Mouse (Mus musculus): ENCODE data around the gene Fgd5.

The Fgd5 gene

GRCm38 (mm10) chr6:91996072-91996471 is 17.4 kb downstream of the Fgd5 start:
- no peak for TF ChIP-seq GATA4 (IDR thresholded peaks at IDR 0.05; ENCODE audit: insufficient replicate concordance, low read length)

DNA sequence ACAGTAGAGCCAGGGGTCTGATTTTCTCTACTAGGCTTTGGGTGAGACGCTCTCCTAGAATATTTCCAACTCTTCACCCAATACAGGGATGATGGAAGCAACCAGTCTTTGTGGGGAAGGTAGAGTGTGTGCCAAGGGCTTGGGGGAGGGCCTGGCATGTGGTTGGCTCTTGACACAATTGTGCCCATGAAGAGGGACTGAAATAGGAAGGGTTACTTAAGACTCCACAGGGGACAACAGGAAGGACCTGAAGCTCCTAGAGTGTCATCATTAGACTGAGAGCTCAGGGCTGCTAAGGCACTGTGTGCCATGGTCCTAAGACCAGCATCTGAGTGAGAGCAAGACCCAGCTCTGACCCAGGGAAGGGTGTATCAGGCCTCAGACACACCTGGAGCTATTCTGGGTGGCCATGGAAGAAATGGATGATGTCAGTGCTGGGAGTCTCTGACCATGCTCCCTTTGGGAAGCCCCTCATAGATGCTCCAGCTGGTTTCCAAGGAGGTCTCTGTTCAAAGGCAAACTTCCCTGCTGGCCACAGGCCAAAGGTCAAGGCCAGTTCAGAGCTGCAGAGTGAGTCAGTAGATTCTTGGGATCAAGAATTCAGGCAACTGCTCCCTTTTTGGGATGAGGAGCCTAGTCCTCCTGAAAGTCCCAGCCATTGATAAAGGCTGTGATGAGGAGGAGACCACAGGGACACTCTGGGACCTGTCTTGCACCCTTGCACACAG is 24.0 kb downstream of the Fgd5 start:
- TF ChIP-seq GATA4 (IDR thresholded peaks at IDR 0.05; ENCODE audit: insufficient replicate concordance, low read length) = no peak

DNA sequence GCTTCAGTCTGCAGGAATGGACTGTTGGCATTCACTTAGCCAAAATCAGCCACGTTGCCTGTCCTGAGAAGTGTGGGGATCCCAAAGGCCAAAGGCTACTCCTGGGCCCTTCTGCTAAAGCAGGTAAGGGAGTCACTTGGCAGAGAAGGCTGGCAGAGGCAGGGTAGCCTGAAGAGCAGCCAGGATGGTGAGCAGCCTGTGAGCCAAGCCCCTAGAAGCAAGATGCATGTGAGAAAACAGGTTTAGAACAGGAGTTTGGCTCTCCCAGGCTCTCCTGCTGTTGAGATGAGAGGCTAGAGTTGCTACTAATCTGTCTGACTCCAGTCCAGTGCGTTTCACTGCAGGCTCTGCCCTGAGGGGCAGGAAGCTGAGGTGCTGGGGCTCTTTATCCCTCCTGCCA is 25.0 kb downstream of the Fgd5 start:
- no peak for TF ChIP-seq GATA4 (IDR thresholded peaks at IDR 0.05; ENCODE audit: insufficient replicate concordance, low read length)

DNA sequence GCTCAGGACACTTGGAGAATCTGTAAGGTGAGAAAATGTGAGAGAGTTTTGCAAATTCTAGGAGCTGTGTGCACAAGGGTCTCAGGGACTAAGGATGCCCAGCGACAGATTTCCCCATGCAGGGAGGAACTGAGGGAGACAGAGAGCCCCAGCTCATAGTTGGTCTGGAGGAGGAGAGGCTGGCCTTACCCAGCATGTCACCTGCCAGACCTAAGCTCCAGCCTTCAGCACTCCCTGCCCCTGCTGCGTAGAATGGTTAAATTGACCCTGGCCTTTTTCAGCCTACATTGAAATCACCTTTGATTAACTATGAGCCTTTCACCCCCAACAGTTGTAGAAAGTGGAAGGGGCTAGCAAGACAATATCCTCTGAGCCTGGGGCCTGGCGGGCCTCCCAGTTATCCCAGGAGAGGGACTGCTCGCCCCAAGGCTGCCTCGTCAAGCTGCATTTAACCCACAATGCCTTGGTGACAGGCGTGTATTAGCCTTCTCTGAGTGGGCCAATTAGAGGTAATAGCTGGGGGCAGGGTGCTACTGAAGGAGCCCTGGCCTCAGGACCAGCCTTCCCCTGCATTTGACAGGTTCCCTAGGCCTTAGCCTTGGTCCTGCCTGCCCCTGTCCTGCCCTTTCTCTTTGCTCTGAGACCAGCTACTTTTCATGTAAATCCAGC is 25.6 kb downstream of the Fgd5 start:
- TF ChIP-seq GATA4 (IDR thresholded peaks at IDR 0.05; ENCODE audit: insufficient replicate concordance, low read length) = no peak

GRCm38 (mm10) chr6:92004806-92005205 is 26.1 kb downstream of the Fgd5 start:
- no peak for TF ChIP-seq GATA4 (IDR thresholded peaks at IDR 0.05; ENCODE audit: insufficient replicate concordance, low read length)

DNA sequence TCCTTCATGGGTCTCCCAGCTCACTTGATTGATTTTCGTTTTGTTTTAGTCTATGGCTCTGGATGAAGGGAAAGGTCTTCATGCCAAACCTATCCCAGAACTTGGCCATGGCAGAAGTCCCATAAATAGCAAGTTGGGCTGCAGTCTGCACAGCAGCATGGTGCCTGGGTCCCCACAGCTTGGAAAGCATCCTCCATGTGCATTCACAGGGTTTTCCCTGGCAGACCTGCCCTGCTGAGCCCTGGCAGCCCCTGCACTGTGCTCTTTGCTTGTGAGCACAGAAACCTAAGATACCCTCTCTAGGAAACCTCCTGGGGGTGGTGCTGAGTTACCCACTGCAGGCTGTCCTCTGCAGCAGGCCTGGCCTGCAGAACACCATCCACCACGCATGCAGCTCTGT is 32.2 kb downstream of the Fgd5 start:
- TF ChIP-seq GATA4 (IDR thresholded peaks at IDR 0.05; ENCODE audit: insufficient replicate concordance, low read length) = no peak

DNA sequence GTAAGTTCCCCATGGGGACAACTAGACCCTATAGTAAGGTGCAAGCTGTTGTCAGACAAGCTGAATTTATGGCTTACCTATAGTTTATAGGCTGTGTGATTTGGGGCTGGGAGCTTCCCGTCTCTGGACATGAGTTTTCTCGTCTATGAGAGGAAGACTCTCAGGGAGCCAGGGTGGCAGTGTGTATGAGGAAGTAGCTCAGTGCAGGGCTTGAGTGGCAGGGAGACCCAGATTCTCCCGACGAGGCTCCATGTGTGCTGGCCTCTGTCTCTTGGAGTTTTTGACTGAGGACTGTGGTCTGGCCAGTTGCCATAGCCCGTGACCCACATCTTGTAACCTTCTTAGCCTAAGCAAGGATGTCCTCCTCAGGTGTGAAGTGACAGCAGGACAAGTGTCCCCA is 33.7 kb downstream of the Fgd5 start:
- TF ChIP-seq GATA4 (IDR thresholded peaks at IDR 0.05; ENCODE audit: insufficient replicate concordance, low read length) = no peak

GRCm38 (mm10) chr6:92013035-92013434 is 34.4 kb downstream of the Fgd5 start:
- no peak for TF ChIP-seq GATA4 (IDR thresholded peaks at IDR 0.05; ENCODE audit: insufficient replicate concordance, low read length)

- no peak for TF ChIP-seq GATA4 (IDR thresholded peaks at IDR 0.05; ENCODE audit: insufficient replicate concordance, low read length)
Measured at GRCm38 (mm10) chr6:92013620-92014019, 34.9 kb downstream of the Fgd5 start.

- TF ChIP-seq GATA4 (IDR thresholded peaks at IDR 0.05; ENCODE audit: insufficient replicate concordance, low read length) = no peak
Measured at GRCm38 (mm10) chr6:92014936-92015335, 36.3 kb downstream of the Fgd5 start.

DNA sequence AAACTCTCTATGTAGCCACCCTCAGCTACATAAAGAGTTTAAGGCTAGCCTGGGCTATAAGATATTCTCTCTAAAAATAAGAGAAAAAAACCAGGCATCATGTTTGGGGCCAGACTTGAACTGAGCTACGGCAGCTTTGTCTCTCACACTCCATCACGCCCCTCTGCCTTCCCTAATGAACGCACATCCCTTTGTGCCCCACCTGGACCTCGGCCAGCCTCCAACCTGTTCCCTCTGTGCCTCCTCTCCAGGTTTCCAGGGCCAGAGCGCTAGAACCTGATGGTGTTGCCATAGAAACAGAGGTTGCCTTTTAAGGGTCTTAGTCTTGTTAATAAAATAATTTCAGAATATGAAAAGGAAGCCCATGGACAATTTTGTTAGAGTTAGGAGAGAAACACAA is 37.2 kb downstream of the Fgd5 start:
- no peak for TF ChIP-seq GATA4 (IDR thresholded peaks at IDR 0.05; ENCODE audit: insufficient replicate concordance, low read length)

DNA sequence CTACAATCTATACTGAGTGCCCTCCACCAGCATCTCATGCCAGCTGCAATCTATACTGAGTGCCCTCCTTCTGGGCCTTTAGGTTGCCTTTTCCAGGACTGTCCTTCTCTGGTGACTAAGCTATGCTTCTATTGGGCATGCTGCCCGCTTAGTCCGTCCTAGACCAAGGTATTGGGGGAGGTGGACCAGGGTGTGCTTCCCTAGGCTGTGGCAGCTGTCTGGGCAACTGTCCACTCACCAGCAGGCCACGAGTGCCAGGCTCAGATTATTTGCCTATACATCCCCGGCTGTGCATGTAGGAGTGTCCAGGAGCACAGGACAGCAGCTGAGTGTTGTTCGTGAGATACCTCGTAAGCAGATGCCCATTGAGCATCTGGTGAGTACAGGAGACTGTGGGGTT is 38.1 kb downstream of the Fgd5 start:
- no peak for TF ChIP-seq GATA4 (IDR thresholded peaks at IDR 0.05; ENCODE audit: insufficient replicate concordance, low read length)

GRCm38 (mm10) chr6:92018421-92018820 is 39.7 kb downstream of the Fgd5 start:
- no peak; the same call in 1 of the 2 replicates for TF ChIP-seq GATA4 (IDR thresholded peaks at IDR 0.05; ENCODE audit: insufficient replicate concordance, low read length)

DNA sequence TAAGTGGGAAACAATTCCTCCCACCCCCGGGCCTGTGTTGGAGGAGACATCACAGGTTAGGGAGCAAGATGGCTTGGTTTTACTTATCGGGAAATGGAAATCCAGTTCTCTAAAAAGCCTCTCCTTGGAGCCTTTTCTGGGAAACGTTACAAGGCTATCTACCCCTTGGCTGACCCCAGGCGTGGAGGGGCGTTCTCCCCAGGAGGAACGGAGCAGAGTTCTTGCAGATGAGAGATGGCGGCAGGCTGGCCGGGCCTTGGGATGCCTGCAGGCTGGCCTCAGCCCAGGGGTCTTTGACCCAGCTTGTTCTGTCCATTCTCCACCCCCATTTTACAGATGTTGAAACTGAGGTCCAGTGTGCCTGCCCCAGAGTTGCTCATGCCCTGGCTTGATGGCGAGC is 42.4 kb downstream of the Fgd5 start:
- TF ChIP-seq GATA4 (IDR thresholded peaks at IDR 0.05; ENCODE audit: insufficient replicate concordance, low read length) = no peak

DNA sequence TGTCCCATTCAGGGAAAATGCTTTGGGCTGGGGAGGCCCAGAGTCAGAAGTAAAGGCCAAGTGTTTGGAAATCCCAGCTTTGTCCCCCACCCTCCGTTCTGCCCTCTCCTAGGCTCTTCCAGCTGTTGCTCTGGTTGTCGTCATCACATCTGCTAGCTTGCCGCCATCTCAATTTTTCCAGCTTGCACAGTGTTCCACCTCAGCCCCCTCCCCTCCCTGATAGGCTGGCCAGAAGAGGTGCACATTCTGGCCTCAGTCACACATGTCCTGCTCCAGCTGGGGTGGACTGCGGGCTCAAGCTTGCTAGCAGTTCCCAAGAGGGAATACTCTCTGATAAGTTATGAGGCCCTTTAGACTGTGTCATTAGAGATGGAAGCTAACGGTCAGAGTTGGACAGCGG is 42.8 kb downstream of the Fgd5 start:
- no peak for TF ChIP-seq GATA4 (IDR thresholded peaks at IDR 0.05; ENCODE audit: insufficient replicate concordance, low read length)

DNA sequence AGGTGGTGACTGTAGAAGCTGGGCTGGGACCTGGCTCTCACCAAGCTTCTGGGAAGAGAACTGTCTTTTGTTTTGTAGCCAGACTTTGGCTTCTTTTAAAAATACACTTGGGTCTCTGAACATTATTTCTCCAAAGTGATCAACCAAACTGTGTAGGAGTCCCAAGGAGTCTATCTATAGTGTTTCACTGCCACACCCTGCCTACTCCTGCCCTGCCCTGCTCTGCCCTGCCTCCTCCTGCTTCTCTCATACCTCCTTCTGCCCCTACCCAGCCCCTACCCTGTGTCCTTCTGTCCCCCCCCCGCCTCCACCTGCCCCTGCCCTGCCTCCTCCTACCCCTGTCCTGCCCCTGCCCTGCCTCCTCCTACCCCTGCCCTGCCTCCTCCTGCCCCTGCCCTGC is 46.6 kb downstream of the Fgd5 start:
- TF ChIP-seq GATA4 (IDR thresholded peaks at IDR 0.05; ENCODE audit: insufficient replicate concordance, low read length) = no peak

DNA sequence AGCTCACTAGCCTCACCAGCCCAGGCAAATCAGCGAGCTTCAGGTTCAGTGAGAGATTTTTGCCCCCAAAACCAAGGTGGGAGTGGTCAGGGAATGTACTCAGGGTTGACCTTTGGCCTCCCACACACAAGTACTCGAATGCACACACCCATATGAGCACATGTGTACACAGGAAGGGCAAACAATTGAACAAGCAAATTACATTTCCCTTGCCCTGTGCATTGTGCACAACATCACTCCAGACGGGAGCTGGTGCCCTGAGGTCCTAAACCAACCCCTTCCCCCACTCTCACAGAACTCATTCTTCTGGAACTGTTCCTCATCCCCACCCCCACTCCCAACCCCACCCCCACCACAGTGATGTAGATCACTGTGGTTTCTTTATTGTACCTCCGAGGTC is 48.7 kb downstream of the Fgd5 start:
- no peak for TF ChIP-seq GATA4 (IDR thresholded peaks at IDR 0.05; ENCODE audit: insufficient replicate concordance, low read length)
